Mouse (Mus musculus): ENCODE measurements at regions not wholly inside any gene's neighbourhood (a gene's known extent, or its start where the extent isn't known, plus 50 kb on each side); places are given as distances from the start of the nearest gene placed in this dataset.

GRCm38 (mm10) chr8:8762354-8762753 lies 72.0 kb upstream of the Arglu1 start:
- no peak for DNase-seq (ENCODE audit: low spot score)

- no peak for DNase-seq (ENCODE audit: low spot score)
Observed at GRCm38 (mm10) chr8:8758283-8758682, 68.0 kb upstream of the Arglu1 start.

- no peak for DNase-seq (ENCODE audit: low spot score)
Observed at GRCm38 (mm10) chr8:8751208-8751607, 60.9 kb upstream of the Arglu1 start.

GRCm38 (mm10) chr8:8746691-8747090 lies 56.4 kb upstream of the Arglu1 start:
- no peak for DNase-seq (ENCODE audit: low spot score)

- no peak for DNase-seq (ENCODE audit: low spot score)
Observed at GRCm38 (mm10) chr8:8745615-8746285, 55.4 kb upstream of the Arglu1 start.

All from ovary, adult 18-20 months (tissue).